ENCODE assay signal across 17 mouse cellular contexts in the genomic region with DNA sequence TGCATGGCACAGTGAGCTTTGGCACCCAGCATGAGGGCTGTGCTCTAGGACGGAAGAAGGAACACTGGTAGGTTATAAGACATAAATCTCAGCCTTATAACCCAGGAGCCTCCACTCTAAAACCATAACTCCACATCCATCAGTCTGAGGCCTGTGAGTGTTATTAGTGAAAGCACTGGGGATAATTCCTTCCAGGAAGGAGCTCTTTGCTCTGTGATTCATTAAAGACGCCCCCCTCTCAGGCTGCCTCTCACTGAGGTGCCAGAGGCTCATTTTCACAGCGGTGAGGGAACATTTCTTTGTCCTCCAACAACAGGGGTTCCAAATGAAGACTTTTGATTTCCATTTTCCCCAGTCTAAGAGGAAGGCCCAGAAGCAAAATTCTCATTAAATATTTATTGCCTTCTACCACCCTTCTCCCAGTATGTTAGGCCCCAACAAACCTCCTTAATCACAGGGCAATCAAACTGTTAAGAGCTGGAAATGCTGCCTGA.
DNase-seq lines count a peak whose midpoint lies in the region; ATAC-seq and TF ChIP-seq lines count a peak whose summit lies in the region.
"Had no signal": no experiment of that assay in that cellular context is flagged by ENCODE, and none has a peak within 500 bp of the region (broad histone marks: within the 10 kb centered on the region; RNA-seq: fewer than 3 reads in every experiment).

No protein-coding gene starts in this region.

- no peak for ATAC-seq in kidney, postnatal 0 days (replicated peaks; ENCODE audit: low FRiP score, low read depth)
- ATAC-seq in forebrain, embryonic 14.5 days = peak; percentile 34; the same call in 1 of the 2 replicates
- ATAC-seq in limb, embryonic 11.5 days (ENCODE audit: insufficient number of reproducible peaks, low FRiP score, low TSS enrichment, low read depth) = peak; percentile 68
- peak; percentile 86 for ATAC-seq in neural tube, embryonic 13.5 days (ENCODE audit: low read depth)
- no peak for ATAC-seq in erythroid progenitor cell, adult 5-6 weeks (replicated peaks; ENCODE audit: low FRiP score, poor library complexity, severe bottlenecking)
- ATAC-seq: activated CD4-positive, CD25-positive, alpha-beta regulatory T cell, adult 4 months had no signal

- no peaks in the 10 kb centered on the region for H3K36me3 ChIP-seq in kidney, postnatal 0 days (ENCODE audit: insufficient read depth, low read length)
- H3K36me3 ChIP-seq in forebrain, embryonic 14.5 days (ENCODE audit: control insufficient read depth, insufficient read depth, low read length) = no peaks in the 10 kb centered on the region
- H3K36me3 ChIP-seq in limb, embryonic 11.5 days (ENCODE audit: control insufficient read depth, insufficient read depth, low read length) = no peaks in the 10 kb centered on the region
- H3K36me3 ChIP-seq in neural tube, embryonic 13.5 days = no peaks in the 10 kb centered on the region
- H3K36me3 ChIP-seq: stomach, embryonic 15.5 days had no signal

- H3K9me3 ChIP-seq in kidney, postnatal 0 days (replicated peaks; ENCODE audit: low read length) = no peaks in the 10 kb centered on the region
- no peaks in the 10 kb centered on the region for H3K9me3 ChIP-seq in forebrain, embryonic 14.5 days (replicated peaks; ENCODE audit: control insufficient read depth, low read length)
- H3K9me3 ChIP-seq in limb, embryonic 11.5 days (ENCODE audit: control insufficient read depth, low read length) = no peaks in the 10 kb centered on the region
- no peaks in the 10 kb centered on the region for H3K9me3 ChIP-seq in neural tube, embryonic 13.5 days
- H3K9me3 ChIP-seq: stomach, embryonic 15.5 days had no signal

- no peak overlapping the region for H3K4me3 ChIP-seq in kidney, postnatal 0 days (replicated peaks; ENCODE audit: low read depth, low read length)
- no peak overlapping the region for H3K4me3 ChIP-seq in forebrain, embryonic 14.5 days (ENCODE audit: low read depth, low read length)
- H3K4me3 ChIP-seq in limb, embryonic 11.5 days (ENCODE audit: low read depth, low read length) = no peak overlapping the region
- H3K4me3 ChIP-seq in neural tube, embryonic 13.5 days = no peak overlapping the region
- H3K4me3 ChIP-seq: myocyte; stomach, embryonic 15.5 days had no signal

- no peak overlapping the region for H3K4me2 ChIP-seq in kidney, postnatal 0 days (ENCODE audit: low read length)
- H3K4me2 ChIP-seq in forebrain, embryonic 14.5 days (ENCODE audit: low read length) = no peak overlapping the region
- H3K4me2 ChIP-seq in limb, embryonic 11.5 days (ENCODE audit: low read depth, severe bottlenecking) = no peak overlapping the region
- H3K4me2 ChIP-seq in neural tube, embryonic 13.5 days = no peak overlapping the region
- H3K4me2 ChIP-seq: stomach, embryonic 15.5 days had no signal

- H3K27me3 ChIP-seq in kidney, postnatal 0 days (ENCODE audit: insufficient read depth, low read length) = no peaks in the 10 kb centered on the region
- no peaks in the 10 kb centered on the region for H3K27me3 ChIP-seq in forebrain, embryonic 14.5 days (replicated peaks; ENCODE audit: control insufficient read depth, insufficient read depth, low read length)
- H3K27me3 ChIP-seq in limb, embryonic 11.5 days (ENCODE audit: control insufficient read depth, insufficient read depth, low read length) = no peaks in the 10 kb centered on the region
- H3K27me3 ChIP-seq in neural tube, embryonic 13.5 days = no peaks in the 10 kb centered on the region
- H3K27me3 ChIP-seq: stomach, embryonic 15.5 days had no signal

- H3K4me1 ChIP-seq in kidney, postnatal 0 days (replicated peaks; ENCODE audit: insufficient read depth, low read length) = 0 out of 2 replicates have a peak, but pooled peaks cover 3% of the 10 kb centered on the region
- H3K4me1 ChIP-seq in forebrain, embryonic 14.5 days (ENCODE audit: control insufficient read depth, insufficient read depth, low read length) = no peaks in the 10 kb centered on the region; the same call in 1 of the 2 replicates
- peaks cover 6% of the 10 kb centered on the region; the same call in 1 of the 2 replicates for H3K4me1 ChIP-seq in limb, embryonic 11.5 days (ENCODE audit: control insufficient read depth, insufficient read depth, low read length)
- H3K4me1 ChIP-seq in neural tube, embryonic 13.5 days (replicated peaks) = peaks cover 24% of the 10 kb centered on the region
- H3K4me1 ChIP-seq: stomach, embryonic 15.5 days had no signal

- peak; percentile 28 for DNase-seq in kidney, postnatal 0 days (ENCODE audit: low spot score)
- DNase-seq in kidney, postnatal 36 days = no peak
- DNase-seq in forebrain, embryonic 14.5 days (ENCODE audit: low spot score) = peak; percentile 32
- DNase-seq in limb, embryonic 11.5 days (ENCODE audit: low spot score) = peak; percentile 64
- no peak for DNase-seq in layer of hippocampus, adult 18-20 months (ENCODE audit: low spot score in 2 of 2)
- DNase-seq in kidney, postnatal 4 days = no peak
- DNase-seq: B cell, adult 2 months; cerebellum, postnatal 25 days; heart, postnatal 4 days; layer of hippocampus, postnatal 36 days; right cerebral cortex, adult 18-20 months had no signal

- 17% methylated on average over 3 of the region's 3 CpGs for WGBS in kidney, postnatal 0 days
- 5% methylated on average over 3 of the region's 3 CpGs for WGBS in forebrain, embryonic 14.5 days
- 7% methylated on average over 3 of the region's 3 CpGs for WGBS in limb, embryonic 11.5 days
- WGBS in neural tube, embryonic 13.5 days = 11% methylated on average over 3 of the region's 3 CpGs

- no peak for TF ChIP-seq CTCF in kidney, postnatal 0 days (IDR thresholded peaks at IDR 0.05; ENCODE audit: low read depth)

- no peak overlapping the region for H3K27ac ChIP-seq in kidney, postnatal 0 days
- H3K27ac ChIP-seq in forebrain, embryonic 14.5 days (ENCODE audit: low read depth, low read length) = no peak overlapping the region
- peak overlapping the region; percentile 64; the same call in 1 of the 2 replicates for H3K27ac ChIP-seq in limb, embryonic 11.5 days (replicated peaks; ENCODE audit: low read depth, low read length)
- H3K27ac ChIP-seq in neural tube, embryonic 13.5 days (replicated peaks) = peak overlapping the region; percentile 39
- H3K27ac ChIP-seq: liver, embryonic 14.5 days; stomach, embryonic 15.5 days had no signal

- H3K9ac ChIP-seq in kidney, postnatal 0 days (ENCODE audit: low read depth, low read length) = no peak overlapping the region
- H3K9ac ChIP-seq in forebrain, embryonic 14.5 days (ENCODE audit: low read length) = no peak overlapping the region
- no peak overlapping the region for H3K9ac ChIP-seq in limb, embryonic 11.5 days (ENCODE audit: low read length)
- H3K9ac ChIP-seq in neural tube, embryonic 13.5 days = no peak overlapping the region
- H3K9ac ChIP-seq: liver, embryonic 14.5 days; stomach, embryonic 15.5 days had no signal

Comparison
In these comparisons a context has a peak if more than half of its experiments do, and no peak if none do; other contexts are left out.
1. DNase-seq: peak in kidney, postnatal 0 days (single experiment), forebrain, embryonic 14.5 days (single experiment) and limb, embryonic 11.5 days (single experiment); none in kidney, postnatal 36 days (0 of 2), layer of hippocampus, adult 18-20 months (0 of 2) and kidney, postnatal 4 days (0 of 2).
2. ATAC-seq: peak in forebrain, embryonic 14.5 days (single experiment), limb, embryonic 11.5 days (single experiment) and neural tube, embryonic 13.5 days (single experiment); none in kidney, postnatal 0 days (single experiment) and erythroid progenitor cell, adult 5-6 weeks (single experiment).
3. H3K27ac ChIP-seq: peak in limb, embryonic 11.5 days (single experiment) and neural tube, embryonic 13.5 days (single experiment); none in kidney, postnatal 0 days (single experiment) and forebrain, embryonic 14.5 days (single experiment).